Mouse (Mus musculus): ENCODE data around the gene Pgm1. TPM values are rescaled to one million over a fixed set of nuclear protein-coding genes. Genes with fewer than 3 reads are reported as not detected.

Pgm1 gene
- polyA plus RNA-seq, 1 experiment from 2014 or later, result 52.4 TPM

DNA sequence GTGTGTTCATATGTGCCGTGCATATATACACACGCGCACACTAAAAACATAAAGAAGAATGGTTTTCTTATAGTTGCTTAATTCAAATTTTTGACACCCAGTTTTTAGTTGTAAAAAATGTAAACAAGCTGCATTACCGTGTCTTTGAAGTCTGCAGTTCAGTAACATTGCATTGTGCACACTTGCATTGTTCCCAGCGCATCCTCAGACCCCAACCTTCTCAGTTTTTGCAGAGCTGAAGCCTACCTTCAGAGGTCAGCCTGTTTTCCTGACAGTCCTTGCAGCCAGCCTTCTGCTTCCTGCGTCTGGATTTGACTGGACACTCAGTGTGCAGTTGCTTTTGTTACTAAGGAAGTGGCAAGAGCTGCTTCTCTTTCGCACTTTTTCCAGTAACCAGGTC lies 55.9 kb downstream of the Pgm1 start:
- no peak overlapping the region for H3K27ac ChIP-seq (replicated peaks)
- peaks cover 2% of the 10 kb centered on the region for H3K36me3 ChIP-seq (ENCODE audit: control insufficient read depth, insufficient read depth, low read length)
- no peak overlapping the region for H3K9ac ChIP-seq (ENCODE audit: low read length)
- no peak overlapping the region for H3K4me3 ChIP-seq (ENCODE audit: low read depth, low read length)
- no peaks in the 10 kb centered on the region for H3K9me3 ChIP-seq (ENCODE audit: control insufficient read depth, low read length)
- no peaks in the 10 kb centered on the region for H3K4me1 ChIP-seq (replicated peaks; ENCODE audit: control insufficient read depth, insufficient read depth)
- no peak for TF ChIP-seq CTCF (IDR thresholded peaks at IDR 0.05; ENCODE audit: low read depth)
- no peak for TF ChIP-seq EP300 (optimal IDR thresholded peaks at IDR 0.05)
- ATAC-seq (ENCODE audit: low FRiP score, low TSS enrichment) (no peak), DNase-seq (ENCODE audit: low spot score) (no peak)
- H3K4me2 ChIP-seq (replicated peaks; ENCODE audit: low read depth), result no peak overlapping the region
- WGBS, result 81% methylated on average over 7 of the region's 7 CpGs
- no peaks in the 10 kb centered on the region for H3K27me3 ChIP-seq (ENCODE audit: control insufficient read depth, insufficient read depth, low read length)

DNA sequence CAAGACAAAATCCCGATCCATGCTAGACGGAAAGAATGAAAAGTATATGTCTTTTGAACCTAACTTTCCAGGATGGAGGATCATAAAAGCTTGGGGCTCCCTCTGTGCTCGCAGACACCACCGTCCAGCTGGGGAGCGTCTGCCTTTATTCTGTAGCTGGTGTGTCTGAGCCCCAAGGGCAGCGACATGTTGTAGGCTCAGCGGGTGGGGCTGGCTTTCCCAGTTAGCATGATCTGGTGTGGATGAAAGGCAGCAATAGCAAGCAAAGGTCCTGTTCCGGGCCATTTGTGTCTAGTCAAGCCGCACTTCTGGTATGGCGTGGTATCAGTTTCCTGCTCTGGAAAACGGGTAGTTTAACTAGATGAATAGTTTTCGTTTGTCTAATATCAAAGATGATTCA lies 56.4 kb downstream of the Pgm1 start:
- Histone ChIP-seq H3K4me2 (replicated peaks; ENCODE audit: low read depth) (no peak overlapping the region), H3K9me3 (ENCODE audit: control insufficient read depth, low read length) (no peaks in the 10 kb centered on the region), H3K9ac (ENCODE audit: low read length) (no peak overlapping the region), H3K4me3 (ENCODE audit: low read depth, low read length) (no peak overlapping the region), H3K27ac (replicated peaks) (no peak overlapping the region), H3K36me3 (ENCODE audit: control insufficient read depth, insufficient read depth, low read length) (no peaks in the 10 kb centered on the region; the same call in none of the 2 replicates), H3K4me1 (replicated peaks; ENCODE audit: control insufficient read depth, insufficient read depth) (no peaks in the 10 kb centered on the region), H3K27me3 (ENCODE audit: control insufficient read depth, insufficient read depth, low read length) (no peaks in the 10 kb centered on the region)
- 65% methylated on average over 12 of the region's 12 CpGs for WGBS
- DNase-seq (ENCODE audit: low spot score), result no peak
- no peak for TF ChIP-seq CTCF (IDR thresholded peaks at IDR 0.05; ENCODE audit: low read depth)
- TF ChIP-seq EP300 (optimal IDR thresholded peaks at IDR 0.05), result no peak
- ATAC-seq (ENCODE audit: low FRiP score, low TSS enrichment), result no peak

DNA sequence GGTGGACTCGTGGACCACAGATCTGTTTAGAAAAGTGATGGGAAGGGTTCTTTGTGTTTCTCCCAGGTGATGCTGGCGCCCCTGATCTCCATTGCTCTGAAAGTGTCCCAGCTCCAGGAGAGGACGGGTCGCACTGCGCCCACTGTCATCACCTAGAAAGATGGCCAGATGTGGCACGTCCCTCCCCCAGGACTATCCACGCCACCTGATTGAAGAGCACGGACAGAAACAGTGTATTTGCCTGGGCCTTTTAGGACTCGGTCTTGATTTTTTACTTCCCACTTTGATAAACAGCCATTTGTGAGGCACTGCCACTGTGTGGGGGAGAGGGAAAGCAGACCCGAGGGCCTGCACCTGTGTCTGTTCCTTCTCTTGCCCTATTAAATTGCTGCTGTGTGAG lies 57.4 kb downstream of the Pgm1 start:
- H3K36me3 ChIP-seq (ENCODE audit: control insufficient read depth, insufficient read depth, low read length), result no peaks in the 10 kb centered on the region; the same call in none of the 2 replicates
- 88% methylated on average over 10 of the region's 10 CpGs for WGBS
- ATAC-seq (ENCODE audit: low FRiP score, low TSS enrichment), result no peak
- no peak overlapping the region for H3K4me2 ChIP-seq (replicated peaks; ENCODE audit: low read depth)
- H3K9ac ChIP-seq (ENCODE audit: low read length), result no peak overlapping the region
- no peak for DNase-seq (ENCODE audit: low spot score)
- H3K4me3 ChIP-seq (ENCODE audit: low read depth, low read length), result no peak overlapping the region
- no peaks in the 10 kb centered on the region for H3K9me3 ChIP-seq (ENCODE audit: control insufficient read depth, low read length)
- H3K4me1 ChIP-seq (replicated peaks; ENCODE audit: control insufficient read depth, insufficient read depth), result no peaks in the 10 kb centered on the region
- no peak overlapping the region for H3K27ac ChIP-seq (replicated peaks)
- H3K27me3 ChIP-seq (ENCODE audit: control insufficient read depth, insufficient read depth, low read length), result no peaks in the 10 kb centered on the region
- TF ChIP-seq CTCF (IDR thresholded peaks at IDR 0.05; ENCODE audit: low read depth) (no peak), EP300 (optimal IDR thresholded peaks at IDR 0.05) (no peak)

DNA sequence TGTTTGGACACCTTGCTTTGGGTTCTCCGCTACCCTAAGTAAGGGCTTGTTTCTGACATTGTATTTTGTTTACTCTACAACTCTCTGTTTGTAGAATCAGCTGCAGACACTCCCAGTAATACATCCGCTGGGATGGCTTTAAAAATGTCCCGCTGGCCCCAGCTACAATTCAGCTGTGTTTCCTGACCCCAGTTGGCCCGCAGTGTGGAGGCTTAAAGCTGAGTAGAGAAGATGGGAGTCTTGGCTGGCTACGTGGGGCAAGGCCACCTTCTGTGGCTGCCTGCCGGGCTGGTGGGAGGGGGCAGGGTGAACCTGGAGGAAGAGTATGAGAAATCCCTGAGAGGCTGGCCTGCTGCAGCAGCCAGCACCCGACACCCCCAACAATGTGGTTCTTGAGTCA lies 59.6 kb downstream of the Pgm1 start:
- H3K36me3 ChIP-seq (ENCODE audit: control insufficient read depth, insufficient read depth, low read length), result no peaks in the 10 kb centered on the region; the same call in 1 of the 2 replicates
- H3K27me3 ChIP-seq (ENCODE audit: control insufficient read depth, insufficient read depth, low read length), result no peaks in the 10 kb centered on the region
- DNase-seq (ENCODE audit: low spot score), result no peak
- H3K4me1 ChIP-seq (replicated peaks; ENCODE audit: control insufficient read depth, insufficient read depth), result no peaks in the 10 kb centered on the region
- H3K4me2 ChIP-seq (replicated peaks; ENCODE audit: low read depth), result no peak overlapping the region
- 39% methylated on average over 7 of the region's 7 CpGs for WGBS
- H3K27ac ChIP-seq (replicated peaks), result no peak overlapping the region
- H3K9me3 ChIP-seq (ENCODE audit: control insufficient read depth, low read length), result no peaks in the 10 kb centered on the region
- 0 out of 2 replicates have a peak, but pooled peaks have one; percentile 24 for ATAC-seq (ENCODE audit: low FRiP score, low TSS enrichment)
- no peak overlapping the region for H3K4me3 ChIP-seq (ENCODE audit: low read depth, low read length)
- no peak overlapping the region for H3K9ac ChIP-seq (ENCODE audit: low read length)
- TF ChIP-seq EP300 (optimal IDR thresholded peaks at IDR 0.05), result no peak
- no peak for TF ChIP-seq CTCF (IDR thresholded peaks at IDR 0.05; ENCODE audit: low read depth)

DNA sequence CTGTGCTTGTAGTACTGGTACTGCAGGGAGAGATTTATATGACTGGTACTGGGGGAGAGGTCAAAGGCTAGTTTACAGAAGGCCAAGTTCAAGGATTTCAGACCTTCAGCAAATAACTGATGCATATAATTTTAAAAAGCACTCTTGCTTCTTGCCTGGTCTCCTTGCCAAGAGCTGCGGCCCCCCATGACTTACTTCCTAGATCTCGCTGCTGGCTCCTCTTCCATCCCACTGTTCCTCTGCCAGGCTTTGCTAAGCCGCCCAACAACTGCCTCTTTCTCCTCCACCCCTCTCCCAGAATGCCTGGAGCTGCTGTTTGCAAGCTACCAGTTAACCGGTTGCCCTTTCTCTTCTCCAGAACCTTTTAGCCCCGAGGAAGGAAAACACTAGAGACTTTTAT lies 71.8 kb downstream of the Pgm1 start:
- Histone ChIP-seq H3K27me3 (ENCODE audit: control insufficient read depth, insufficient read depth, low read length) (no peaks in the 10 kb centered on the region), H3K9me3 (ENCODE audit: control insufficient read depth, low read length) (no peaks in the 10 kb centered on the region), H3K36me3 (ENCODE audit: control insufficient read depth, insufficient read depth, low read length) (no peaks in the 10 kb centered on the region), H3K27ac (replicated peaks) (no peak overlapping the region), H3K4me1 (replicated peaks; ENCODE audit: control insufficient read depth, insufficient read depth) (no peaks in the 10 kb centered on the region), H3K4me3 (ENCODE audit: low read depth, low read length) (no peak overlapping the region), H3K9ac (ENCODE audit: low read length) (no peak overlapping the region), H3K4me2 (replicated peaks; ENCODE audit: low read depth) (no peak overlapping the region)
- DNase-seq (ENCODE audit: low spot score), result no peak
- no peak for ATAC-seq (ENCODE audit: low FRiP score, low TSS enrichment)
- WGBS, result 43% methylated on average over 5 of the region's 5 CpGs
- TF ChIP-seq EP300 (optimal IDR thresholded peaks at IDR 0.05) (no peak), CTCF (IDR thresholded peaks at IDR 0.05; ENCODE audit: low read depth) (no peak)

DNA sequence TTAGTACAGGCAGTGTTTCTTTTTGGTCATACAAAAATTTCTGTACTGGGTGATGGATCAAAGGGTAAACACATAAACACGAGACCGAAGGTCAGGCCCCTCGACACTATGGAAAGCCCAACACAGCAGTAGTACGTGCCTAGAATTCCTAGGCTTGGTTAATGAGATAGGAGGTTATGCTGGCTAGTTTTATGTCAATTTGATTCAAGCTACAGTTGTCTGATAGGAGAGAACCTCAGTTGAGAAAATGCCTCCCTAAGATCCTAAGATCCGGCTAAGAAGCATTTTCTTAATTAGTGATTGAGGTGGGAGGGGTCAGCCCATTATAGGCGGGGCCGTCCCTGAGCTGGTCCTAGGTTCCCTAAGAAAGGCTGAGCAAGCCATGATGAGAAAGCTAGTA lies 72.6 kb downstream of the Pgm1 start:
- Histone ChIP-seq H3K4me2 (replicated peaks; ENCODE audit: low read depth) (no peak overlapping the region), H3K9me3 (ENCODE audit: control insufficient read depth, low read length) (no peaks in the 10 kb centered on the region), H3K4me3 (ENCODE audit: low read depth, low read length) (no peak overlapping the region), H3K27me3 (ENCODE audit: control insufficient read depth, insufficient read depth, low read length) (no peaks in the 10 kb centered on the region), H3K36me3 (ENCODE audit: control insufficient read depth, insufficient read depth, low read length) (no peaks in the 10 kb centered on the region), H3K4me1 (replicated peaks; ENCODE audit: control insufficient read depth, insufficient read depth) (no peaks in the 10 kb centered on the region), H3K27ac (replicated peaks) (no peak overlapping the region), H3K9ac (ENCODE audit: low read length) (no peak overlapping the region)
- 66% methylated on average over 7 of the region's 7 CpGs for WGBS
- no peak for TF ChIP-seq EP300 (optimal IDR thresholded peaks at IDR 0.05)
- TF ChIP-seq CTCF (IDR thresholded peaks at IDR 0.05; ENCODE audit: low read depth), result no peak
- no peak for DNase-seq (ENCODE audit: low spot score)
- ATAC-seq (ENCODE audit: low FRiP score, low TSS enrichment), result no peak

All from stomach, postnatal 0 days (tissue).